Mouse (Mus musculus) adrenal gland, postnatal 14 days (tissue): ENCODE measurements around the gene Cuedc2. TPM values are rescaled to one million over a fixed set of nuclear protein-coding genes. Genes with fewer than 3 reads are reported as not detected.

Source experiments
- microRNA-seq, 2 experiments: library from miRNA; unstranded; fragments of <30 nt; microRNA quantifications; one replicate each; pipeline ENCODE4 v1.2.0; 2021
- total RNA-seq: library from RNA; stranded (reverse); gene quantifications from 2 replicates; pipeline ENCODE4 v1.2.3, GENCODE M21; 2021

The Cuedc2 gene
- total RNA-seq, 1 experiment from 2014 or later, result 71.8 TPM

Small RNA genes lying within 50 kb of the gene (microRNA-seq; reads per million reads assigned to microRNA genes)
- 0.38 to 0.43 reads per million in 2 experiments for gene Mir146b

Other genes starting within 250 kb of the Cuedc2 start
- gene Elovl3, start 206.8 kb downstream of the Cuedc2 start, total RNA-seq, result 7.4 and 8.7 TPM in 2 replicates
- gene Pitx3, start 190.4 kb downstream of the Cuedc2 start, total RNA-seq, result 0.26 TPM in 1 of 2 replicates, not detected in the other
- gene Gbf1, start 186.2 kb downstream of the Cuedc2 start, total RNA-seq, result 62.8 and 74.8 TPM in 2 replicates
- gene Nfkb2, start 34.4 kb downstream of the Cuedc2 start, total RNA-seq, result 28.3 and 34.1 TPM in 2 replicates
- 6.0 and 9.3 TPM in 2 replicates for gene Psd, start 11.5 kb downstream of the Cuedc2 start, total RNA-seq
- 8.2 and 8.7 TPM in 2 replicates for gene Fbxl15, start 10.5 kb downstream of the Cuedc2 start, total RNA-seq
- gene Mfsd13a, start 2.4 kb upstream of the Cuedc2 start, total RNA-seq, result 5.1 and 5.4 TPM in 2 replicates
- gene 2310034G01Rik, start 11.6 kb upstream of the Cuedc2 start, total RNA-seq, result 0.38 and 0.74 TPM in 2 replicates
- 93.2 and 103 TPM in 2 replicates for gene Actr1a, start 57.0 kb upstream of the Cuedc2 start, total RNA-seq
- gene Sufu, start 58.2 kb upstream of the Cuedc2 start, total RNA-seq, result 19.0 and 23.6 TPM in 2 replicates
- gene Trim8, start 163.0 kb upstream of the Cuedc2 start, total RNA-seq, result 39.3 and 44.9 TPM in 2 replicates
- gene Arl3, start 234.5 kb upstream of the Cuedc2 start, total RNA-seq, result 57.0 and 60.7 TPM in 2 replicates
- gene Sfxn2, start 234.7 kb upstream of the Cuedc2 start, total RNA-seq, result 11.5 and 12.7 TPM in 2 replicates